Mouse (Mus musculus): Measurements from ENCODE around the gene Eef1a2.

The Eef1a2 gene

DNA sequence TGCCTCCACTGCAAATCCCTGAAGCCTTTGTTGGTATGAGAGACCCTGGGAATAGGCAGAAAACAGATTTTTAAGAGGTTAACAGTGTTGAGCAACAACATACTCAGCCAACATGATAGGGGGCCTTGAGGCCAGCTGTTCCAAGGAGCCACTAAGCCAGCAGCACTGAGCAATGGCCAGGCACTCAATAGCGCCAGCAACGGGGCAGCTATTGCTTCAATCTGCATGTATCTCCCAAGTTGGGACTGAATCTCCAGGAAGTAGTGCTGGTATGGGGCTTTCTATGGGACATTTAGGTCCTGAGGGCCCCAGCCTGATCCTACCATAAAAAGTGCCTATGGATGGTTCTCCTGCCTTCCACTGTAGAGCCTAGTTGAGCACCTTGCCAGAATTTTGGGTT is 1.7 kb upstream of the Eef1a2 start:
- no peak for DNase-seq (ENCODE audit: low read depth)

- DNase-seq (ENCODE audit: low read depth) = no peak
Observed at GRCm38 (mm10) chr2:181157716-181158302, 995 bp upstream of the Eef1a2 start.

DNA sequence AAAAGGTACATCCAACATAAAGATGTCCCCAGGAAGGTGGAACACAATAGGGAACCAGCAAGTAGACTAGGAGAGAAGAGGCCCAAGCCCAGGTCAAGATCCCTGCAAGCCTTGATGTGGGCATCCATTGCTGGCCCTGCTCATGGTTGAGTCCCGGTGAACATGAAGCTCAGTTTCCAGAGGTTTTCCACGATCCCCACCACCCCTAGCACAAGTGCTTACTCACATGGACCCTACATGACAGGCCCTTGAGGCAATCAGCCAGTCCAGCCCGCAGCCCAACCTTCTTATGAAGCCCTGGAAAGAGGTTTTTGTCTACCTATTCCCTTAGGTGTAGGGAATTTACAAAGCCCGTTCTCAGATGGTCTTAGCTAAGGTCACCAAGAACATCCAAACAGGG is 366 bp upstream of the Eef1a2 start:
- DNase-seq (ENCODE audit: low read depth) = no peak

- DNase-seq (ENCODE audit: low read depth) = no peak
Observed at GRCm38 (mm10) chr2:181155801-181156200, 1.0 kb downstream of the Eef1a2 start.

- no peak for DNase-seq (ENCODE audit: low read depth)
Observed at GRCm38 (mm10) chr2:181154831-181155415, 1.9 kb downstream of the Eef1a2 start.

DNA sequence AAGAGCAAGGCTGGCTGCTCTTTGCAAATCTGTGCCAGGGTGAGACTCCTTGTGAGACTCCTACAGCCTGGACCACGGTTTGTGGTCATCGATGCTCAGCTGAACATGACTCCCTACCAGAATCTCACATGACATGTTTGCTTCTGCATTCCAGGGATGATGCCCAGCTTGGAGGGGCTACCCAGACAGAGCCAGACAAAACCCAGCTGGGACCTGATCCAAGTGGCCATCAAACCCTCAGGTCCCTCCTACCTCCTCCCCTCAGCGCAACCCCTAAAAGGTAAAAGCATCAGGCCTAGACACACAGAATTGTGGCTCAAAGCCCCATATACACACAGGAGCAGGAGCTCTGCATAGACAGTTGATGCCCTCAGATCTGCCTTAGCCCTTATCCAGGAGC is 2.5 kb downstream of the Eef1a2 start:
- DNase-seq (ENCODE audit: low read depth) = no peak

- peak; percentile 9 for DNase-seq (ENCODE audit: low read depth)
Observed at GRCm38 (mm10) chr2:181153837-181154236, 3.0 kb downstream of the Eef1a2 start.

GRCm38 (mm10) chr2:181153131-181153530 is 3.7 kb downstream of the Eef1a2 start:
- DNase-seq (ENCODE audit: low read depth) = no peak

- DNase-seq (ENCODE audit: low read depth) = no peak
Observed at GRCm38 (mm10) chr2:181152701-181153100, 4.1 kb downstream of the Eef1a2 start.

DNA sequence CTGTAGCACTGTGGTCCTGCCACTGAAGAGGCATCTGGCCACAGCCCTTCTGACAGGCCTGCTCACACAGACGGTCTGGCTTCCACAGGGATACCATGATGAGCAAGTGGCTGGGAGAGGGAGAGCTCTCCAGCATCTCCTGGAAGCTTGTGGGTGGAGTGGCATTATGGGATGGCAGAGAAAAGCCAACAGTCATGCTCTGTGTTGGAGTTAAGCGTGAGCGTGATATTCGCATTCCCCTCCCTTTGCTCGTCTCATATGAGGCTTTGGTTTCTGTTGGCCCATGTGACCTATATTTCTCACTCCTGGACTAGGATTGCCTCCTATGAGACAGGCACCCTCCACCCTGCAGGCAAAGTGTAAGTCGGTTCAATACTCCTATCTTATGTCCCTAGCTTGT is 6.5 kb downstream of the Eef1a2 start:
- no peak for DNase-seq (ENCODE audit: low read depth)

- no peak for DNase-seq (ENCODE audit: low read depth)
Observed at GRCm38 (mm10) chr2:181148318-181148955, 8.4 kb downstream of the Eef1a2 start.

- DNase-seq (ENCODE audit: low read depth) = no peak
Observed at GRCm38 (mm10) chr2:181147546-181148317, 9.1 kb downstream of the Eef1a2 start.

DNA sequence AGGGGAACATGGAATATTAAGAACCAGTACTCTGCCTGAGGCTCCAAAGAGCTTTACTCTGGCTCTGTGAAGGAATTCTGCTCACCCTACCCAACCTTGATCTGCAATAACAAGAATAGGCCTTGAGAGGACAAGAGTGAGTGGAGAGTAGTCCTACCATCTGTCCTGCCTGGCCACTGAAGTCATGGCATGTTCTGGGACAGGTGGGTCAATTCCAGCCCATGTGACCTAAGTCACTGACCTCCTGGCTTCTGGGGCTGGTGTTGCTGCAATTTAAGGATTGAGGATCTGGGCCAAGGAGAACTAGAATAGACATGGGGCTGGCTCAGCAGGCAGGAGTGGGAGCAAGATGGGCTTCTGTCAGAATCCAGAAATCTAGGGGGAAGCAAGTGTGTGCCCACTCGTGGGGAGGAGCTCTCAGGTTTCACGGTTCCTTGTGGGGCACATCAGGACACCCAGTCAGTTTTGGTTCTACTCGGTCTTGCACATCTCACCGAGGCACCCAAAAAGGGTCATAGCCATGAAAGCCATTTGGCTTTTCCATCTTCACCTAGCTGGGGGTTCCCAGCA is 9.8 kb downstream of the Eef1a2 start:
- no peak for DNase-seq (ENCODE audit: low read depth)

DNA sequence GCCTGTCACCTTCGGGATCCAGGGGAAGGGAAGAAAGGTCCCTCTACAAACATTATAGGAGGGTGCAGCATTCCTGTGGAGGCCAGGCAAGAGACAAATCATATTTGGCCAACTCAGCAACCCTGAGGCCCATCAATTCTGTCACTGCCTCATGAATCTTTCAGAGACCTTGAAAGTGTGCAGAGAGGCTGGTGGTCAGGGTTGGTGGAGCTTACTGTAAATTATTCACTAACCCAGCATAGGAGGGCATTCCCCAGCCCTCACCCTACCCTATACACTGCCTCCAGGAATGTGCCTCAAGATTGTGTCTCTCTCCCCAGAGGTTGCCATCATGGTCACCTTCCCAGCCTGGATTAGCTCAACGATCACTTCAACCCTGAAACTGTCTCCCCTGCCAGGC is 12.1 kb downstream of the Eef1a2 start:
- no peak for DNase-seq (ENCODE audit: low read depth)

DNA sequence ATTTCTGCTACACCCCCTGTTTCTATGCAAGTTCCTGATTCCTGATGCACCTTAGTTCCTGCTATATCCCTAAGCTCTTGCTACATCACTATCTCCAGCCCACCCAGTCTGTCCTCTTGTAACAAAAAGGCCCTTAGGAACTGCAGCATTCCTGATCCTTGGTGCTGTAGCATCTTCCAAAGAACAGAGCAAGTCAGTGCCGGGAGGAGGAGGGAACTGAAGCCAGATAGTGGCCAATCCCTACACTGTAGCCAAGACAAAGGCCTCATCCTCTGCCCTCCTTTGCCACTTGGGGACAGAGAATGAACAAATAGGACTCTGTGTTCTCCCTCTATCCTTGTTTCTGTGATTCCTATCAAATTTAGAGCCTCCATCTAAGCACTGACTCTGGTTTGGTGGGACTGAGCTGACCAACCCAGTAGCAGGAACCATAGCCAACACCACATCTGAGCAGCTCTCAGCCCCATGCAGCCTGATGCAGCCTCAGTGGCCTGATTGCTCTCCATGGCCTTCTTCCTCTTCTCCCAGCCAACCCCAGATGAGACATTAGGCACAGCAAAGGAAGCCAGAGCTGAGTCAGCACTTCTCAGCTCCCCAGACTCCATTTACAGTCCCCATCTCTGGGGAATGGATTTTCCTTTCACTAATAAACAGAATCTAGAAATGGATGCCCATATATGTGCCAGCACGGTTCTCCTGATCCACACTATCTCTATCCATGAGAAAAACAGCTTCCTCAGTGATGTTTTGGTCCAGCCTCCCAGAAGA is 13.1 kb downstream of the Eef1a2 start:
- DNase-seq (ENCODE audit: low read depth) = no peak

DNA sequence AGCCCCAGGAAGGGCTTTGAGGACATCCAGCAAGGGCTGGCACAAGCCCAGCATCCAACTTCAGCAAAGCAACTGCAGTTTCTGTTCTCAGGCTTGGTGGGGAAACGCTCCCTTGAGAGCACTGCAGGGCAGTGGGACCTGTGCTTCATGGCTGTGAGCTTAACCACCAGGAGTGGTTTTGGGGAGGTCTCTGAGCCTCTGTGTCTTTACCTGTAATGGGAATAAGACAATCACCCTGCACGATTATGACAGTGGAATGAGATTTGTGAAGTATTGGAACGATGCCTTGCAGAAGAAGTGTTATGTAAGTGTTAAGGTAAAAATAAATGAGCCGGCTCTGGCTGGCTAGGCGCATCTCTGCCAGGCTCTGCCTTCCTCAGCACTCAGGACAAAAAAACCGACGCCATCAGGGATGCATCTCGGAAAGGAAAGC is 14.1 kb downstream of the Eef1a2 start:
- no peak for DNase-seq (ENCODE audit: low read depth)

DNA sequence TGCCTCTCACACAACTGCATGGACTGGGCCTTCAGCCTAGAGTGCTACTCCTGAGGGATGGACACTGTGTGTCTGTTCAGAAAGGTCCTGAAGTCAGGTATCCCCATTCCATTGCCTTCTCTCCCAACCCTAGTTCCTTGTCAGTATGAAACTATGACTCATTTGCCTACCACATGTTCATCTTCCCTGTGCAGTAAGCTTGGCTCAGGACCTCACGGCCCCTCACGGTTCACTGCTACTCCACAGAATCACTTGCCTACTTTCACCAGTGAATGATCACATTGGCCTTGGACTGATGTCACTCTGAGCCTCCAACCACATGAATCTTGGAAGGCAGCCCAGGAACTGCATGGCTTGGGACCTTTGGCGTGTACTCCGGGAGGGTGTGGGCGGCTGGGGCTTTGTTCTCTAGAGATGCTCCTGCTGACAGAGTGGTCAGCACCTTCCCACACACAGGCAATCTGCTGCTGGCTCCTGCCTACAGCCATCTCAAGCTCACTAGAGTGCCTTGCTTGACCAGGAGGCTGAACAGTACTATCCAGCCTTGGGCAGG is 17.1 kb downstream of the Eef1a2 start:
- DNase-seq (ENCODE audit: low read depth) = no peak

GRCm38 (mm10) chr2:181136934-181137333 is 19.9 kb downstream of the Eef1a2 start:
- DNase-seq (ENCODE audit: low read depth) = peak; percentile 25

DNA sequence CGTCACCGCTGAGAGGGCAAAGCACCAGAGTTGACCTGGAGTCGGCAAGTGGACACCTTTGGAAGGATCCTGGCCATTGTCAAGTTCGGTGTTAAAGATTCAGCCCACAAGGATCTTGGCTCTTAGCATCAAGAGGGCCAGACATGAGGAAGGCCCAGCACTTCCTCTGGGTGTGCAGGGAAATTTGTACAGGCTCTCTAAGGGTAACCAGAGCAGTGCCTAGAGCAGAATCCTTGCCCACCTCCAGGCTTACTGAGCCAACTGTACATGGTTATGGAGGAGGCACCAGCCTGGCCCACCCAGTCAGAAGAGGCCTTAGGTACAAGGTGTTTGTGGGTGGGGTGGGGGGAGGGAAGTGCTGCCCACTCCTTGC is 21.4 kb downstream of the Eef1a2 start:
- DNase-seq (ENCODE audit: low read depth) = no peak

GRCm38 (mm10) chr2:181134591-181135445 is 22.0 kb downstream of the Eef1a2 start, which contains the start of gene Kcnq2:
Kcnq2 (minus strand) TSS chr2:181135300.
- no peak for DNase-seq (ENCODE audit: low read depth)

Data from c-Kit-positive CD71-positive TER-119-negative erythroid progenitor cells, embryonic 14.5 days (primary cell).